Comparison of ENCODE assay signal across 11 mouse cellular contexts in the genomic region with DNA sequence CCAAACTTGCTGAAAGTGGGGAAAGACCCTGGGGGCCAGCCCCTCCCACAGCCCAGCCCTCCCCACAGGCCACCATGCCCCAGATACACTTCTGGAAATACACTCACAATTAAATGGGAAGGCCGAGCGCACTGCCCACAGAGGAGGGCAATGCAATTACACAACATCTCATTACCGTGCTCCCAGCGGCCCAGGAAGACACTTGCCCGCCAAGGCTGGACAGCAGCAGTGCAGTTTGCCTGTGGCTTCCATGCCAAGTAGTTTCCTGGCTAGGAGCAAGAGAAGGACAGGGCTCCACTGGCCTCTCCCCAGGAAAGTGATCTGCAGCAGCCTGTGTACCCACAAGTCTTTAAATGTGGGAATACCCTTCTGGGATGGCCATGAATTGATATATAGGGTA.
DNase-seq lines count a peak whose midpoint lies in the region; ATAC-seq and TF ChIP-seq lines count a peak whose summit lies in the region.
"Had no signal": no experiment of that assay in that cellular context is flagged by ENCODE, and none has a peak within 500 bp of the region (broad histone marks: within the 10 kb centered on the region; RNA-seq: fewer than 3 reads in every experiment).

No protein-coding gene starts in this region.

- TF ChIP-seq POLR2A in kidney, adult 2 months (IDR thresholded peaks at IDR 0.05; ENCODE audit: low read depth, low read length): no peak

- H3K4me3 ChIP-seq in kidney, adult 2 months (ENCODE audit: insufficient read depth, low read depth, low read length): no peak overlapping the region
- H3K4me3 ChIP-seq in kidney, embryonic 14.5 days (ENCODE audit: low read length): no peak overlapping the region
- H3K4me3 ChIP-seq: limb, embryonic 15.5 days had no signal

- no peaks in the 10 kb centered on the region for H3K36me3 ChIP-seq in kidney, adult 2 months (ENCODE audit: control insufficient read depth, insufficient read depth, low read length)
- H3K36me3 ChIP-seq in kidney, embryonic 14.5 days (ENCODE audit: control insufficient read depth, insufficient read depth, low read length): no peaks in the 10 kb centered on the region
- H3K36me3 ChIP-seq: limb, embryonic 15.5 days had no signal

- no peak overlapping the region for H3K27ac ChIP-seq in kidney, adult 2 months (ENCODE audit: insufficient read depth, low read depth, low read length)
- H3K27ac ChIP-seq in kidney, embryonic 14.5 days (ENCODE audit: low read depth, low read length): no peak overlapping the region
- H3K27ac ChIP-seq: limb, embryonic 15.5 days had no signal

- no peak for TF ChIP-seq CTCF in kidney, adult 2 months (conservative IDR thresholded peaks at IDR 0.05; ENCODE audit: insufficient read depth, insufficient read length, low read depth, low read length)

- no peak for ATAC-seq in kidney, embryonic 14.5 days (ENCODE audit: low FRiP score, low TSS enrichment)

- no peaks in the 10 kb centered on the region for H3K27me3 ChIP-seq in kidney, adult 2 months (replicated peaks; ENCODE audit: control insufficient read depth, insufficient read depth, low read length)
- H3K27me3 ChIP-seq in kidney, embryonic 14.5 days (ENCODE audit: control insufficient read depth, insufficient read depth, low read length): no peaks in the 10 kb centered on the region
- H3K27me3 ChIP-seq: limb, embryonic 15.5 days had no signal

- no peak overlapping the region for H3K4me2 ChIP-seq in kidney, embryonic 14.5 days (replicated peaks; ENCODE audit: low read depth, low read length)
- H3K4me2 ChIP-seq: limb, embryonic 15.5 days had no signal

- H3K9me3 ChIP-seq in kidney, embryonic 14.5 days (ENCODE audit: control insufficient read depth, low read length): no peaks in the 10 kb centered on the region
- H3K9me3 ChIP-seq: limb, embryonic 15.5 days had no signal

- WGBS in kidney, adult 2 months: 72% methylated on average over 5 of the region's 5 CpGs
- 68% methylated on average over 5 of the region's 5 CpGs for WGBS in kidney, embryonic 14.5 days

- no peaks in the 10 kb centered on the region for H3K4me1 ChIP-seq in kidney, adult 2 months (ENCODE audit: control insufficient read depth, insufficient read depth, low read length)
- peaks cover 6% of the 10 kb centered on the region; the same call in 1 of the 2 replicates for H3K4me1 ChIP-seq in kidney, embryonic 14.5 days (ENCODE audit: control insufficient read depth, insufficient read depth, low read length)

- peak; percentile 19 for DNase-seq in kidney, adult 2 months
- peak; percentile 32 for DNase-seq in NIH3T3 (ENCODE audit: low read depth)
- DNase-seq in adrenal gland, postnatal 25 days: peak; percentile 37
- DNase-seq in cerebellum, postnatal 36 days: peak; percentile 42 to 45
- no peak for DNase-seq in frontal cortex, postnatal 10 days (ENCODE audit: low spot score in 2 of 2)
- no peak for DNase-seq in kidney, postnatal 4 days
- DNase-seq in spleen, postnatal 4 days (ENCODE audit: low spot score in 2 of 2): no peak
- DNase-seq: heart, postnatal 36 days; kidney, adult 11 months had no signal

- no peak overlapping the region for H3K9ac ChIP-seq in kidney, embryonic 14.5 days (ENCODE audit: low read depth, low read length)
- H3K9ac ChIP-seq: limb, embryonic 15.5 days had no signal

Comparison
In these comparisons a context has a peak if more than half of its experiments do, and no peak if none do; other contexts are left out.
1. DNase-seq: peak in kidney, adult 2 months (single experiment), NIH3T3 (single experiment), adrenal gland, postnatal 25 days (single experiment) and cerebellum, postnatal 36 days (2 of 2); none in frontal cortex, postnatal 10 days (0 of 2), kidney, postnatal 4 days (0 of 2) and spleen, postnatal 4 days (0 of 2).